Mouse (Mus musculus): ENCODE results near the gene Lurap1l. TPM values are rescaled to one million over a fixed set of nuclear protein-coding genes. Genes with fewer than 3 reads are reported as not detected.

The Lurap1l gene
- polyA plus RNA-seq (2012; ENCODE audit: low replicate concordance) = 0.11 and 0.16 TPM in 2 replicates

GRCm38 (mm10) chr4:80910481-80910870 lies at the start of gene Lurap1l:
Gene Lurap1l, plus strand, starts transcription at chr4:80910646.

Other genes with a start within 250 kb of the Lurap1l start
- gene Tyrp1, start 76.5 kb upstream of the Lurap1l start, polyA plus RNA-seq (2012; ENCODE audit: low replicate concordance) = 0.17 TPM in 1 of 2 replicates, not detected in the other

Data from leukemia stem cell, adult 10-12 weeks (primary cell).